Mouse (Mus musculus): Measurements from ENCODE around the gene Mfn1.

Gene Mfn1

GRCm38 (mm10) chr3:32529303-32529898 lies at the start of gene Mfn1:
TSS of gene Mfn1 (plus strand) at chr3:32529465.
- in situ Hi-C loops (cut with MboI, MseI) = loop anchor here (10.0 kb wide), 1 partner anchor 175 kb away; the partner anchor contains the start of gene Actl6a

- in situ Hi-C loops (cut with MboI, MseI) = no loop called here
Measured at GRCm38 (mm10) chr3:32479961-32480360, 49.3 kb upstream of the Mfn1 start.

- in situ Hi-C loops (cut with MboI, MseI) = no loop called here
Measured at GRCm38 (mm10) chr3:32483035-32483434, 46.2 kb upstream of the Mfn1 start.

GRCm38 (mm10) chr3:32486543-32486942 lies 42.7 kb upstream of the Mfn1 start:
- in situ Hi-C loops (cut with MboI, MseI) = no loop called here

DNA sequence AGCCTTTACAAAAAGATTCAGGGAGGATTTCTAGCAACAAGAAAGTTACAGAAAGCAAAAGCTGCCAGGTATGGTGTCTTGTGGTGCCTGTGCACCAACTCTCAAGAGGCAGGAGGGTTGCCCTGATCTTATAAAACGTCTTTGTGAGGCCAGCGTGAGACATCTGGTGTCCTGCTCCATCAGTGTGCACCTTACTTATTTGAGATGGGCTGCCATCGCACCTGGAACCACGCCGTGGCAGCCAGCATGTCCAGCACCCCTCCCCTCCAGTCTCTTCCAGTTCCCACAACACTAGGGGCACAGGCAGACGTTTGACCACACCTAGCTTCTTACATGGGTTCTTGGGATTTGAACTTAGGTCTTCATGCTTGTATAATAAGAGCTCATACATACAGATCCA lies 41.1 kb upstream of the Mfn1 start:
- in situ Hi-C loops (cut with MboI, MseI) = no loop called here

DNA sequence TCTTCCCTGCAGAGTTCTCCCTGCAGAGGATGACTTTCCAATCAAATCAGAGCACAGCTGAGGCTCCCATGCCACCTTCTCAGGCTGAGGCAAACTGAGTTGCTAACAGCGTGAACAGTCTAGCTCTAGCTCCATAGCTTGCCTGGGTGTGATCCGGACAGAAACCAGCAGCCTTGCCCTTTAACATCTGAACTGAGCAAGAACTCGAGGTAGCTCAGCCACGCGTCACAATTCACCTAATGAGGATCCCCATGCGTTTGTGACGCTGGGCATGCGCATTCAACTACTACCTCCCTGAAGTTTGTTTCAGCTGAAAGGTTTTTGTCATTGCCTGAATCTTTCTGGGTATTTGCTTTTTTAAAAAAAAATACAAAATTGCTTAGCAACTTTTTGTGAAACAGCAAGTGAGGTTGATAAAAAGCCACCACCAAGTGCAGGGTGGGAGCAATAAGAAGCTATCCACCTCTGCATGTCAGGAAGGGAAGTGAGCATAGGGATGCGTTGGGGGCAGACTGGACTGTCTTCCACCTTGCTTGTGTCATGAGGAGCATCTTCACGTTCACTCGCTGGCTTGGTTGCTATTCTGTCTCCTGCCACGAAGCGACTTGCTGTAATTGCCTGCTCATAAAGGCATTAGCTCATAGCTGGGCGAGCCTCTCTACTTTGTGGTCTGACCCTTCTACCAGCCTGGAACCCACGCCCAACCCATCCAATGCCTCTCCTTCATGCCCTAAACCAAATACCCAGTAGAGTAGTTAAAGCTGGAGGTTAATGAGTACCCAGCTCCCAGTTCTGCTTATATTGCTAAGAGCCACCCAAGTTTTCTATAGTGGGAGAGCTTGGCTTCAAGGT lies 39.0 kb upstream of the Mfn1 start:
- in situ Hi-C loops (cut with MboI, MseI) = no loop called here

- in situ Hi-C loops (cut with MboI, MseI) = no loop called here
Measured at GRCm38 (mm10) chr3:32490928-32491315, 38.3 kb upstream of the Mfn1 start.

GRCm38 (mm10) chr3:32492097-32493090 lies 36.9 kb upstream of the Mfn1 start, which contains the start of gene Kcnmb3:
TSS of gene Kcnmb3 (minus strand) at chr3:32492231.
- in situ Hi-C loops (cut with MboI, MseI) = no loop called here

- in situ Hi-C loops (cut with MboI, MseI) = no loop called here
Measured at GRCm38 (mm10) chr3:32494387-32495087, 34.7 kb upstream of the Mfn1 start.

DNA sequence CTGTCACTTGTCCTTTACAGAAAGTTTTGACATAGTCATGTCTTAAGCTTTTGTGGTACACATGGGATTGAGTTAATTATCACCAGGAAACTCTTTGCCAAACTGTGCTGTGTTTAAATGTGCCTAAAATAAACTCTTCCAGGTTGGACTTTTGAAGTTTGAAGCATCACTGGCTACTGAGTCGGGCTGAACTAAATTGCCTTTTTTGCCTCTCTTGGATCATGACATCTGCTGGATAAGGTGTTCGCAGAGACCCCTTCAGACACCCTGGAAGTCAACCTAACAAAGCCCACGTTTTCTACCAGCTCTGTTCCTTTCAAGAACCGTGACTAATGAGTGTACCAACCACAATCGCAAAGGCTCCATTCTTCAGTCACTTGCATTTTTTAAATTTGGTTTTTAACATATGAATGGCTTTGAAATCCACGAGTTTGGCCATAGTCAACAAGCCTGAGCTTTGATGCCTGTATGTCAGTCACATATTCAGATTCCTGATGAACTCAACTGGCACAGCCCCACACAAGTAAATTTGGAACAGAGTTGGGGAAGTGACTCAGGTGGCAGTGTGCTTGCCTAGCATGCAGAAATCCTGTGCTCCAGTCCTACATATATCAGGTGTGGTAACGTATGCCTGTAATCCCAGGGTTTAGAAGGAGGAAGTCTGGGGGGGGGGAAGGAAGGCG lies 34.0 kb upstream of the Mfn1 start:
- in situ Hi-C loops (cut with MboI, MseI) = no loop called here

GRCm38 (mm10) chr3:32495856-32496710 lies 33.2 kb upstream of the Mfn1 start:
- in situ Hi-C loops (cut with MboI, MseI) = no loop called here

GRCm38 (mm10) chr3:32496711-32497070 lies 32.6 kb upstream of the Mfn1 start:
- in situ Hi-C loops (cut with MboI, MseI) = no loop called here

DNA sequence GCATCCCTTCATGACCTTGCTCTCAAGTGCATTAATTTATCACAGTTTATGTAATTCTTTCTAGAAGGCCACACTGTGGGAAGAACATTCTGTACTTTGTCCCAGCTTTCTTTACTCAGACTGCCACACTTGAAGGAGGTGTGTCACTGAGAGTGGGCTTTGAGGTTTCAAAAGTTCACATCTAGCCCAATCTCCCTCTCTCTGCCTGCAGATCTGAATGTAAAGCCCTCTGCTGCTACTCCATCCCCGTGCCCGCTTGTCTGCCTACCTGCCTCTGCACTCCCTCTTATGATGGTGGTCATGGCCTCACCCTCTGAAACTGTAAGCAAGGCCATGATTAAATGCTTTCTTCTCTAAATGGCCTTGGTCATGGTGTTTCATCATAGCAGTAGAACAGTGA lies 28.9 kb upstream of the Mfn1 start:
- in situ Hi-C loops (cut with MboI, MseI) = loop anchor here (25.0 kb wide), 1 partner anchor 1913 kb away; the partner anchor contains the start of gene Actrt3

DNA sequence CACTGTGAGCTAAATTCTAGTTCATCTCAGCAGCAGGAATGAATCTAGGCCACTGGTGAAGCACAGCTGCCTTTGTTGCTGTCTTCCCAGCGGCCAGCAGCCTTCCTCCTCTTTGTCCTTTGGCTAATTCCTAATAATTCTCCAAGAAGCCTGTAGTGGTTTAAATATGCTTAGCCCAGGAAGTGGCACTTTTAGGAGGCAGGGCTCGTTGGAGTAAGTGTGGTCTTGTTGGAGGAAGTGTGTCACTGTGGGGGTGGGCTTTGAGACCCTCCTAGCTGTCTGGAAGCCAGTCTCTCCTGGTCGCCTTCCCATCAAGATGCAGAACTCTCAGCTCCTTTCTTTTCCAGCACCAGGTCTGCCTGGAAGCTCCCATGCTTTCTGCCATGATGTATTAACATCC lies 23.4 kb upstream of the Mfn1 start:
- in situ Hi-C loops (cut with MboI, MseI) = loop anchor here (5.0 to 25.0 kb wide), 3 partner anchors 119 to 1919 kb away; partner anchors contain the start of gene Actrt3

GRCm38 (mm10) chr3:32506366-32507225 lies 22.7 kb upstream of the Mfn1 start:
- in situ Hi-C loops (cut with MboI, MseI) = loop anchor here (5.0 to 25.0 kb wide), 3 partner anchors 119 to 1919 kb away; partner anchors contain the start of gene Actrt3

DNA sequence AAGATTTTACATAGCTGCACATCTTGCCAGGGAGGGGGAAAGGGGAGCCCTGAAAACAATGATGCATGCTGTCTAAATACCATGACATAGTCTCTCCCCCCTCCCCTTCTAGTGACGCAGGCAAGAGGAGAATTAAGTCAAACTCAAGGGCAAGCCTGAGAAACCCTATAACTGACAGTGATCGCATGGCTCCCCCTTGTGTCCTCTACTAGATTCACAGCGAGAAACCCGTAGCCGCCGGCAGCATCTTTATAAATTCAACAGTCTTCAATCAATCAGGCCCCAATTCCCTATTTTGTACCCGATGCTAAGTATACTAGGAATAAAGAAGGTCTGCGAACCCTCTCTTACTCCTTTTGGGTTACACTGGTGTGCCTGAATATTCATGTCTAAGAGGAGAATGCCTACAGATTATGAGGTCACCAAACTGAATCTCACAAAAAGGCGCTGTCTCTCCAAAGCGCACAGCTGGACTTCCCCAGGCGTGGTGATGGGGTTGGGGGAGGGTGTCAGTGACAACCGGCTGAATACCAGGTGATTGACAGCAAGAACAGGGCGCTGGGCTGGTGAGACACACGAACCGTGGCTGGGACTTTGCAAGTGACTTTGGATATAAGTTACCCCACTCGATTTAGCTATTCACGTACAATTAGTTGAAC lies 20.5 kb upstream of the Mfn1 start:
- in situ Hi-C loops (cut with MboI, MseI) = loop anchor here (5.0 to 25.0 kb wide), 3 partner anchors 121 to 1921 kb away; partner anchors contain the start of gene Actrt3

DNA sequence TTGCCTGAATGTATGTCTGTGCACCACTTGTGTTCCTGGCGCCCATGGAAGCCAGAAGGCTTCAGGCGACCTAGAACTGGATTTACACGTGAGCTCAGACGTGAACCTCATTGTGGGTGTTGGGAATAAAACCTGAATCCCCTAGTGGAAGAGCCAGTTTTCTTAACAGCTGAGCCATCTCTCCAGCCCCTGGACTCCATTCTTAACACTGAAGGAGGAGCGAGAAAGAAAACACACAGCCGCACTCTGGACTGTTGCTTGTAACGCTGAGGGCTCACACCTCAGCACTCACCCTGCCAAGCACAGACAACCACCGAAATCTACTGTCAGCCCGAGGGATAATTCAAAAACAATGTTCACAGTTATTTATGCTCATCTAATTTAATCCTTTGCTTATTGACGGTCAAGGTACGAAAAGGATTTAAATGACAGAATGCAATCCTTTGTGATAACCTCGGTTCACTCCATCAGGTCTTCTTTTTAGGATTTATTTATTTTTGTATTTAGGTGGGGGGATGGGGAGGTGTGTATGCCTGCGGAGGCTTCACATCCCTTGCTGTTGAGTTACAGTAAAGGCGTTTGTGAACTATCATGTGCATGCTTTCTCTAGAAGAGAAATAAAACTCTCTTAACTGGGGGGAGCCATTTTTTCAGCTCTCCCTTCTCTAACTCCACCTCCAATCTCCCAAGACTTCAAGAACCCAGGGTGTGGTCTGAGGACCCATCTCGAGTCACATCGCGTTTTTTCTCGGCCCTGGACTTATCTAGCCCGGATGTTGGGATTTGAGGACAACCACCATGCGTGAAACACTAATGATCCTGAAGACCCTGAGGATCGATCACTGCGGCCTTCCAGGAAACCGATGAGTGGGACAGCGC lies 19.5 kb upstream of the Mfn1 start, which contains the start of gene Zfp639:
Zfp639 (plus strand) TSS at position 764 of the 879 bp plus-strand sequence.
- in situ Hi-C loops (cut with MboI, MseI) = loop anchor here (5.0 to 25.0 kb wide), 3 partner anchors 122 to 1922 kb away; partner anchors contain the start of gene Actrt3

Measured in regulatory T cell (primary cell).